ENCODE assay signal across 26 mouse cellular contexts in the genomic region with DNA sequence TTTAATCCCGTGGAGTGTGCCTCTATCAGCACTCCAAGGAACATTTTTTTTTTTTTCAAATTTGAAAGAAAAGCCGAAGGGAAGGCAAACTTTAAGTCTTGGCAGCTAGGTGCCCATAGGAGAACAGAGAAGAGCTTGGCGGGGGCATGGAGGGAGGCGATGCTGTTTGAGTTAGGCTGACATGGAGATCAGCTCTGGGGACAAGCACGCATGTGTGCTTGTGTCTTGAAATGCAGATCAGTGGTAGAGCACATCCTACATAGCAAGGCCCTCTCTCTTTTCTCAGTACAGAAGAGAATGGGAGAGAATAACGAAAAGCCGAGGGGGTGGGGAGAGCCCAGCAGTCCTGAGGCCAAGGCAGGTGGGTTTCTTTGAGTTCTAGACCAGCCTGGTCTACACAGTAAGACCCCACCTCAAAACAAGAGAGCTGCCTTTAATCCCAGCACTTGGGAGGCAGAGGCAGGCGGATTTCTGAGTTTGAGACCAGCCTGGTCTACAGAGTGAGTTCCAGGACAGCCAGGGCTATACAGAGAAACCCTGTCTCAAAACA. TPM values are rescaled to one million over a fixed set of nuclear protein-coding genes. Genes with fewer than 3 reads are reported as not detected.
A peak's percentile ranks its signal among the peaks of the same experiment; 100 is the strongest.
DNase-seq lines count a peak whose midpoint lies in the region; ATAC-seq and TF ChIP-seq lines count a peak whose summit lies in the region.
"Had no signal": no experiment of that assay in that cellular context is flagged by ENCODE, and none has a peak within 500 bp of the region (broad histone marks: within the 10 kb centered on the region; RNA-seq: fewer than 3 reads in every experiment).

No protein-coding gene starts in this region.

- H3K9ac ChIP-seq in liver, embryonic 12.5 days: peak overlapping the region; percentile 82
- H3K9ac ChIP-seq: embryonic facial prominence, embryonic 15.5 days; forebrain, embryonic 12.5 days; midbrain, embryonic 13.5 days had no signal

- no peak for TF ChIP-seq POLR2A in cerebellum, adult 2 months (IDR thresholded peaks at IDR 0.05; ENCODE audit: borderline replicate concordance, insufficient read depth, low read length)

- 94% methylated on average over 8 of the region's 8 CpGs for WGBS in cerebellum, adult 2 months
- 72% methylated on average over 8 of the region's 8 CpGs for WGBS in liver, embryonic 12.5 days (ENCODE audit: insufficient replicate concordance)

- peak; percentile 61 for DNase-seq in cerebellum, adult 9-10 months
- no peak for DNase-seq in cerebellum, adult 2 months
- DNase-seq in spleen, postnatal 36 days (ENCODE audit: low spot score in 2 of 2): no peak
- no peak for DNase-seq in thymus, postnatal 10 days (ENCODE audit: low spot score in 2 of 2)
- no peak for DNase-seq in urinary bladder, postnatal 25 days (ENCODE audit: low spot score)
- DNase-seq: adrenal gland, postnatal 14 days; gastrocnemius, postnatal 14 days; kidney, adult 8-10 months; kidney, postnatal 4 days; lung, postnatal 10 days; retina, postnatal 1 day; right cerebral cortex, postnatal 4 days had no signal

- H3K27ac ChIP-seq in cerebellum, adult 2 months (ENCODE audit: insufficient read depth, low read length): no peak overlapping the region
- H3K27ac ChIP-seq in liver, embryonic 12.5 days: peak overlapping the region; percentile 99

- H3K4me1 ChIP-seq in cerebellum, adult 2 months (ENCODE audit: control insufficient read depth, insufficient read depth, low read length): peaks cover 8% of the 10 kb centered on the region; the same call in 1 of the 2 replicates
- peaks cover 69% of the 10 kb centered on the region for H3K4me1 ChIP-seq in megakaryocyte, embryonic 14.5 days
- peaks cover 83% of the 10 kb centered on the region for H3K4me1 ChIP-seq in liver, embryonic 12.5 days

- no peak for TF ChIP-seq CTCF in cerebellum, adult 2 months (IDR thresholded peaks at IDR 0.05; ENCODE audit: borderline replicate concordance, insufficient read depth, low read depth, low read length)

- peak overlapping the region; percentile 82 for H3K4me2 ChIP-seq in liver, embryonic 12.5 days

- H3K27me3 ChIP-seq in cerebellum, adult 2 months (ENCODE audit: control insufficient read depth, insufficient read depth, low read length): no peaks in the 10 kb centered on the region
- no peaks in the 10 kb centered on the region for H3K27me3 ChIP-seq in megakaryocyte, embryonic 14.5 days (replicated peaks)
- H3K27me3 ChIP-seq in liver, embryonic 12.5 days (replicated peaks): no peaks in the 10 kb centered on the region
- H3K27me3 ChIP-seq: embryonic facial prominence, embryonic 15.5 days; forebrain, embryonic 12.5 days; heart, embryonic 15.5 days; midbrain, embryonic 13.5 days; Patski had no signal

- H3K4me3 ChIP-seq in cerebellum, adult 2 months (replicated peaks; ENCODE audit: insufficient read depth, low read depth, low read length): no peak overlapping the region
- H3K4me3 ChIP-seq in megakaryocyte, embryonic 14.5 days (replicated peaks): peak overlapping the region; percentile 96
- peak overlapping the region; percentile 72 for H3K4me3 ChIP-seq in liver, embryonic 12.5 days

- peaks cover 5% of the 10 kb centered on the region for H3K9me3 ChIP-seq in megakaryocyte, embryonic 14.5 days
- H3K9me3 ChIP-seq in liver, embryonic 12.5 days (replicated peaks): no peaks in the 10 kb centered on the region
- H3K9me3 ChIP-seq: embryonic facial prominence, embryonic 15.5 days; heart, embryonic 15.5 days; midbrain, embryonic 13.5 days had no signal

- ATAC-seq in megakaryocyte, adult 5-6 weeks (ENCODE audit: poor library complexity, severe bottlenecking): no peak
- ATAC-seq in liver, embryonic 12.5 days: no peak

- peaks cover 29% of the 10 kb centered on the region for H3K36me3 ChIP-seq in megakaryocyte, embryonic 14.5 days (replicated peaks; ENCODE audit: low read length)
- peaks cover 28% of the 10 kb centered on the region for H3K36me3 ChIP-seq in liver, embryonic 12.5 days

RNA-seq across cellular contexts. Expression of gene Smg9, which starts 1.0 kb away (rescaled TPM):
- 89.3 and 95.5 TPM in 2 replicates for polyA plus RNA-seq in cerebellum, adult 2 months (2012; rRNA removed)
- 42.3 and 58.9 TPM in 2 replicates for polyA plus RNA-seq in megakaryocyte, embryonic 14.5 days (2012; ENCODE audit: insufficient read depth, low replicate concordance)
- 21.6 and 22.3 TPM in 2 replicates for total RNA-seq in megakaryocyte, adult 5-6 weeks (2015)
- 16.7 and 30.3 TPM in 2 replicates for total RNA-seq in megakaryocyte, adult 5-6 weeks (2017)
- polyA plus RNA-seq in liver, embryonic 12.5 days (2016; fragmentation: Nextera tagmentation; extraction: Ambion mirVana): 22.9 and 23.5 TPM in 2 replicates

RNA-seq across cellular contexts. Expression of gene Kcnn4, which starts 28.4 kb away (rescaled TPM):
- 0.49 and 0.59 TPM in 2 replicates for polyA plus RNA-seq in cerebellum, adult 2 months (2012; rRNA removed)
- 9.0 and 25.3 TPM in 2 replicates for polyA plus RNA-seq in megakaryocyte, embryonic 14.5 days (2012; ENCODE audit: insufficient read depth, low replicate concordance)
- 5.9 and 7.6 TPM in 2 replicates for total RNA-seq in megakaryocyte, adult 5-6 weeks (2015)
- 14.2 and 17.0 TPM in 2 replicates for total RNA-seq in megakaryocyte, adult 5-6 weeks (2017)
- polyA plus RNA-seq in liver, embryonic 12.5 days (2016; fragmentation: Nextera tagmentation; extraction: Ambion mirVana): 159 and 161 TPM in 2 replicates
- polyA plus RNA-seq: Patski had no signal

RNA-seq across cellular contexts. Expression of gene Lypd5, which starts 49.4 kb away (rescaled TPM):
- not detected in 2 replicates for polyA plus RNA-seq in cerebellum, adult 2 months (2012; rRNA removed)
- not detected in 2 replicates for polyA plus RNA-seq in megakaryocyte, embryonic 14.5 days (2012; ENCODE audit: insufficient read depth, low replicate concordance)
- not detected in 2 replicates for total RNA-seq in megakaryocyte, adult 5-6 weeks (2015)
- total RNA-seq in megakaryocyte, adult 5-6 weeks (2017): not detected in 2 replicates
- not detected in 2 replicates for polyA plus RNA-seq in liver, embryonic 12.5 days (2016; fragmentation: Nextera tagmentation; extraction: Ambion mirVana)
- total RNA-seq: adrenal gland, postnatal 14 days; gastrocnemius, postnatal 14 days; hematopoietic stem cell, adult 5-6 weeks; hindbrain, postnatal 0 days; layer of hippocampus, postnatal 10 days; left cerebral cortex, postnatal 14 days had no signal
- polyA plus RNA-seq: activated CD4-positive, CD25-positive, alpha-beta regulatory T cell, adult 4 months; forebrain, embryonic 12.5 days; midbrain, embryonic 13.5 days; Patski had no signal

RNA-seq across cellular contexts. Expression of gene Irgc1, which starts 53.7 kb away (rescaled TPM):
- not detected in 2 replicates for polyA plus RNA-seq in cerebellum, adult 2 months (2012; rRNA removed)
- polyA plus RNA-seq in megakaryocyte, embryonic 14.5 days (2012; ENCODE audit: insufficient read depth, low replicate concordance): 0.28 TPM in 1 of 2 replicates, not detected in the other
- 0.74 and 1.8 TPM in 2 replicates for total RNA-seq in megakaryocyte, adult 5-6 weeks (2015)
- 0.66 and 0.94 TPM in 2 replicates for total RNA-seq in megakaryocyte, adult 5-6 weeks (2017)
- polyA plus RNA-seq in liver, embryonic 12.5 days (2016; fragmentation: Nextera tagmentation; extraction: Ambion mirVana): not detected in 2 replicates
- total RNA-seq: adrenal gland, postnatal 14 days; hematopoietic stem cell, adult 5-6 weeks; hindbrain, postnatal 0 days; layer of hippocampus, postnatal 10 days had no signal
- polyA plus RNA-seq: activated CD4-positive, CD25-positive, alpha-beta regulatory T cell, adult 4 months; embryonic facial prominence, embryonic 15.5 days; forebrain, embryonic 12.5 days; heart, embryonic 15.5 days; hindbrain, postnatal 0 days; limb, embryonic 14.5 days; midbrain, embryonic 13.5 days; Patski had no signal
